Mouse (Mus musculus) limb, embryonic 12.5 days (tissue): ENCODE results near the gene Gm5916. TPM values are rescaled to one million over a fixed set of nuclear protein-coding genes. Genes with fewer than 3 reads are reported as not detected.

Experiments used
- ATAC-seq: fragments of 200-750 bp; cut with Nextera tagmentation; 2 replicates; pipeline ENCODE4 v1.8.0; 2017; ENCODE audit warnings: low read depth, moderate TSS enrichment; ENCODE audit not compliant: insufficient number of reproducible peaks, insufficient read depth, low FRiP score, low TSS enrichment
- H3K27ac ChIP-seq: fragments of 300-500 bp; sonication (generic); 2 replicates; pipeline ENCODE4 v1.5.1; 2016; ENCODE audit warnings: mild to moderate bottlenecking, moderate library complexity
- H3K27me3 ChIP-seq: fragments of 300-500 bp; sonication (generic); 2 replicates; pipeline ENCODE4 v1.6.1; 2016; ENCODE audit warnings: mild to moderate bottlenecking, moderate library complexity
- H3K36me3 ChIP-seq: fragments of 300-500 bp; sonication (generic); 2 replicates; pipeline ENCODE4 v1.6.1; 2016; ENCODE audit warnings: mild to moderate bottlenecking, moderate library complexity
- H3K4me1 ChIP-seq: fragments of 300-500 bp; sonication (generic); replicated peaks from 2 replicates; pipeline ENCODE4 v1.6.1; 2016
- H3K4me2 ChIP-seq: fragments of 300-500 bp; sonication (generic); 2 replicates; pipeline ENCODE4 v1.6.1; 2016; ENCODE audit warnings: mild to moderate bottlenecking, moderate library complexity
- H3K4me3 ChIP-seq: fragments of 300-500 bp; sonication (generic); replicated peaks from 2 replicates; pipeline ENCODE4 v1.5.1; 2016; ENCODE audit warnings: mild to moderate bottlenecking
- H3K9ac ChIP-seq: fragments of 300-500 bp; sonication (generic); replicated peaks from 2 replicates; pipeline ENCODE4 v1.6.1; 2016; ENCODE audit warnings: mild to moderate bottlenecking, moderate library complexity
- H3K9me3 ChIP-seq: fragments of 300-500 bp; sonication (generic); 2 replicates; pipeline ENCODE4 v1.6.1; 2016; ENCODE audit warnings: mild to moderate bottlenecking, moderate library complexity
- WGBS: fragments of 180-500 bp; shearing (Covaris S2); methylation state at CpG from one replicate; pipeline ENCODE4 v1.1.7; 2016; 5-methylcytosine and 5-hydroxymethylcytosine counted together
- polyA plus RNA-seq: library from polyadenylated mRNA; unstranded; fragments of >200 nt; fragmentation: Nextera tagmentation; extraction: Ambion mirVana; gene quantifications from 2 replicates; pipeline ENCODE4 v1.2.1, GENCODE M21; 2016

The Gm5916 gene
- not detected in 2 replicates for polyA plus RNA-seq

DNA sequence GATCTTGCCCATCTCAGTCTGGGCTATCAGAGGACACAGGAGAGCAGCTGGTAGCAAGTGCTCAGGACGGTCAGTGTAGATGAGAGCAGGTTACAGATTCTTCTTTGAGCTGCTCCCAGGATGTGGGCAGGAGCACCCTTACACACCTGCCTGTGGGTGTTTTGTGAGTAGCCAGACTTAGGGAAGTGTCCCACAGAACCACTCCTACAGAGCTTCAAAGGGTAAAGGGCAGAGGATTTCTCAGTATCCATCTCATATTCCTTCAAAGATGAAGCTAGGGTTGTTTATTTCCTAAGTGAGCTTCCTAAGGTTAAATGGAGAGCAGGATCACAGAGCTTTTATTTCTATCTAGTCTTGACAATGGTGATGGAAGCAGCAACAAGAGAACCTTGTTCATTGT, at the start of gene Gm5916:
Gene Gm5916 (minus strand): TSS at position 101 of the 400 bp plus-strand sequence.
- no peak for ATAC-seq
- H3K9ac ChIP-seq, result no peak within 1 kb of the TSS
- no peaks in the 10 kb centered on the region for H3K36me3 ChIP-seq
- H3K27ac ChIP-seq, result no peak within 1 kb of the TSS
- 78% methylated on average over 1 of the region's 1 CpGs for WGBS
- H3K4me2 ChIP-seq, result no peak within 1 kb of the TSS
- no peaks in the 10 kb centered on the region for H3K9me3 ChIP-seq
- no peaks in the 10 kb centered on the region for H3K4me1 ChIP-seq
- H3K27me3 ChIP-seq, result no peaks in the 10 kb centered on the region
- no peak within 1 kb of the TSS for H3K4me3 ChIP-seq

Other genes with a start within 250 kb of the Gm5916 start
- not detected in 2 replicates for gene 9230113P08Rik, start 220.4 kb downstream of the Gm5916 start, polyA plus RNA-seq